Mouse (Mus musculus) urinary bladder, adult 18-20 months (tissue): ENCODE measurements around the gene Vmn1r188.
"Not testable (repeated sequence)": the region's sequence is repeated elsewhere in the genome, so short reads cannot be mapped to it uniquely, and the experiment has no call there.

Experiments
- DNase-seq, 2 experiments: peaks; one replicate each; pipeline ENCODE4 v3.0.0; 2022; ENCODE audit warnings: low spot score in 2 of 2, mixed read lengths in 2 of 2

Vmn1r188 gene

DNA sequence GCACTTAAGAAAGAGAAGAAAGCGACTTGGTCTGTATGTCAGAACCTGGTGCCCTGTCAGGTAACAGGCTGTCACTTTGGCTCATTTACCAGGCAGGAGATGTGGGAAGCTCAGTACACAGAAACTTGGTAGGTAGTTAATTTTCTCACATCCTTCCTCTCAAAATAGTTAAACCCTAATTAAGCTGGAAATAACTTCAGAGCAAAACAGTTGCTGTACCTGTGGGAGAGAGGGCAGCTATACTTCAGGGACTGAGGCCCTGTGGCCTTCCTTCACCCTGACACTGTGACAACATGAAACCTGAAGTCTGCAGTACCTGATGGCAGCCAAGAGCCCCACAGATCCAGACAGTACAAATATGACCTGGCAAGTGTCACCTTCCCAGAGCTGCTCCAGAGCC is at the start of gene Vmn1r188:
TSS of gene Vmn1r188 (plus strand) at position 301 of the 400 bp plus-strand sequence.
- not testable (repeated sequence) for DNase-seq

DNA sequence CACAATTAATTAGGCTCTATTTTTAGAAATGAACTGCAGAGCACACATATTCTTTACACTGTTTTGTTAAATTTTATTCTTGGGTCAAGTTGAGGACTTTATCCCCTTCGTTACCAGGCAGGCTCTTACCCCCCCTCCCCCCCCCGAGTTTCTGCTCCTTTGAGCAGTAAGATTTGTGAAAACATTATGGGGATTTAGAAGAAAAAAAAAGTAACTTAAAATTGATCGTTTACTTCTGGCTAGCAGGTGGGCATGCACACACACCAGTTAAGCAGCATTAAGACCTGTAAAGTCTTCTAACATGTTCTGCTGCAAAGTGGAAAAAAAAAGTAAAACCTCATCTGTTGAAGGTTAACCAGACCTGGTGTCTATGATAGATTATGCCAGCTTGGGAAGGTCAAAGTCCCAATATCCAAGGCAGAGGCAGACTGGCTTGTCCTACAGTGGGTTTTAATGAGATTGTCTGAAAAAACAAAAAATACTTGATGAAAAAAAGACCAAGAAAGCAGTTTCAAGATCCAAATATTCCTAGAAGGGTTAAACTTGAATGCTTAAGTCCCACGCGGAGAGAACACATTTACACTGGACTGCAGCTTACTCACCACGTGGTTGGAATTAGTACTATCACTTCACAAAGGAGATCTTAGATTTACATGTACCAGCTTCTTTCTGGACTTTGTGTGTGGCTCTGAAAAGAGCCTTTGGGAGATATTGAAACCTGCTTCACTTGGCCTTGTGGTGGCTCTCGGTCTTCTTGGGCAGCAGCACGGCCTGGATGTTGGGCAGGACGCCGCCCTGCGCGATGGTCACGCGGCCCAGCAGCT is 49.6 kb upstream of the Vmn1r188 start:
- no peak for DNase-seq

DNA sequence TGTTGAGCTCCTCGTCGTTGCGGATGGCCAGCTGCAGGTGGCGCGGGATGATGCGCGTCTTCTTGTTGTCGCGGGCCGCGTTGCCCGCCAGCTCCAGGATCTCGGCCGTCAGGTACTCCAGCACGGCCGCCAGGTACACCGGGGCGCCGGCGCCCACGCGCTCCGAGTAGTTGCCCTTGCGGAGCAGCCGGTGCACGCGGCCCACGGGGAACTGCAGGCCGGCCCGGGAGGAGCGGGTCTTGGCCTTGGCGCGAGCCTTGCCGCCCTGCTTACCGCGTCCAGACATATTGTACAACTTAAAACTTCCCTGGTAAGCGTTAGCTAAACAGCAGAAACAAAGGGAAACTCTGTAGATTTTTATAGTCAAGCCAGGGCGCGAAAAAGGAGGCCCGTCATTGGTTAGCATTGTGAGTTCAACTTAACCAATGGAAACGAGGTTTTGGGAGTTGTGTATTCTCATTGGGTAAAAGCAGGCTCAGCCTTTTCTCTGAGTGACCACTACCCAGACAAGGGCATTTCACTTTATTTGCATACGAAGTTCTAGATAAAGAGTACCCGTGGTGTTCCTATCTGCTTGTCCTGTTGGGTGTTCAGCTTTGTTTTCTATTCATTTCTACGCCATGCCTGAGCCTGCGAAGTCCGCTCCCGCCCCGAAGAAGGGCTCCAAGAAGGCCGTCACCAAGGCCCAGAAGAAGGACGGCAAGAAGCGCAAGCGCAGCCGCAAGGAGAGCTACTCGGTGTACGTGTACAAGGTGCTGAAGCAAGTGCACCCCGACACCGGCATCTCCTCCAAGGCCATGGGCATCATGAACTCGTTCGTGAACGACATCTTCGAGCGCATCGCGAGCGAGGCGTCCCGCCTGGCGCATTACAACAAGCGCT is 48.7 kb upstream of the Vmn1r188 start, which contains the start of the genes Hist1h2ah and Hist1h2bk:
TSS of gene Hist1h2ah (minus strand) at position 302 of the 882 bp plus-strand sequence.
TSS of gene Hist1h2bk (plus strand) at position 604 of the 882 bp plus-strand sequence.
- peak; percentile 64 to 77 for DNase-seq

DNA sequence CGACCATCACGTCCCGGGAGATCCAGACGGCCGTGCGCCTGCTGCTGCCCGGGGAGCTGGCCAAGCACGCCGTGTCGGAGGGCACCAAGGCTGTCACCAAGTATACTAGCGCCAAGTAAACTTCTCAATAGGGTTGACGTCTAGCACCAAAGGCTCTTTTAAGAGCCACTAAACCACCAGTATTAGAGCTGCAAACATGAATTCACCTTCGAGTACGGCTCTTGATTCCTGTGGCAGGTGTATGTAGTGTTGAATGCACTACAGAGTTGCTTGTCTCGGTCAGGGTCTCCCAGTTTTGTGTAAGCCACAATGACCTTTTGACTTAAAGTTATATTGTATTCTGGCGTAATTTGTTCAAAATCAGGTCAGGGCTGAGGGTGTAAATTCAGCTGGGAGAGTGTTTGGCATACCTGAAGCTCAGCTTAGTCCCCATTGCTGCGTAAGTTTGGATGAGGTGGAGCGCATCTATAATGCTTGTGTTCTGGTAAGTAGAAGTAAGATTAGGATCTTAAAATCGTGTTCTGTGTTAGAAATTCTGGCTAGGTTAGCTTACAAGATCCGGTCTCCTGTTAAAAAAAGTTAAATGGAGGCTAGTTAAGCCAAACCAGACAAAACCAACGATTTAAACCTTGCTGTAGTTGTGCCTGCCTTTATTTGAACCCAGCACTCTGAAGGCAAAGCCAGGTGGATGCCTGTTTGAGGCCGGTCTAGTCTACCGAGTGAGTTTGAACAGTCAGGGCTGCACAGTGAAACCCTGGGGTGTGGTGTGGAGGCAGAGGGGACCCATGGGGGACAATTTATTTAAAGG is 47.9 kb upstream of the Vmn1r188 start:
- no peak for DNase-seq

DNA sequence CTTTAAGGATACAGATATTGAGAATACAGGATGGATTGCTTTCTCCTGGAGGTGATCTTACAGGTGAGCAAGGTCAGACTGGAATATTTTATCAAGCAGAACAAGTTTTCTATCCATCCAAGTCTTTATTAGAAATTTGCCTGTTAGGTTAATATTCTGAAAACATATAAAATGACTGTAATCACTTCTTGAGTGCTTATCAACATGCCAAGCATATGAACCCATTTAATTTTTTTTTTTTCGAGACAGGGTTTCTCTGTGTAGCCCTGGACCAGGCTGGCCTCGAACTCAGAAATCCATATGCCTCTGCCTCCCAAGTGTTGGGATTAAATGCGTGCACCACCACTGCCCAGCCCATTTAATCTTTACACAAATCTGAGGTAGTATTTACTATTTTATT is 47.3 kb upstream of the Vmn1r188 start:
- DNase-seq, result no peak

DNA sequence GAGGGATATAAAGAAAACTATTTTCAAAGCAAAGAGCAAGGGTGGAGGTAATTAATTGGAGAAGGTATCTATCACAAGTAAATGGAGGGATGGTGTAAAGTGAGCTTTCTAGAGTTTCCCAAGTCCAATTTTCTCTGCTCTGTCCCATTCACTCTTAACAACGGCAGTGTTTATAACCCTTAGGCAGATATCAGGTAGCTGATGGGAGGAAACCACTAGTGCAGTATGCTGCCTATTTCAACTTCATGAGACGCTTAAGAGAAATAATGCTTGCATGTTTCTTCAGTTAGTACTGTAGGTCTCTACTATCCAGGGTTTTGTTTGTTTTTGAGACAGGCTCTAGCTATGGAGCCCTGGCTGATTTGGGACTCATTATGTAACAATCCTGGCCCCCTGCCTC is 46.8 kb upstream of the Vmn1r188 start:
- no peak for DNase-seq

DNA sequence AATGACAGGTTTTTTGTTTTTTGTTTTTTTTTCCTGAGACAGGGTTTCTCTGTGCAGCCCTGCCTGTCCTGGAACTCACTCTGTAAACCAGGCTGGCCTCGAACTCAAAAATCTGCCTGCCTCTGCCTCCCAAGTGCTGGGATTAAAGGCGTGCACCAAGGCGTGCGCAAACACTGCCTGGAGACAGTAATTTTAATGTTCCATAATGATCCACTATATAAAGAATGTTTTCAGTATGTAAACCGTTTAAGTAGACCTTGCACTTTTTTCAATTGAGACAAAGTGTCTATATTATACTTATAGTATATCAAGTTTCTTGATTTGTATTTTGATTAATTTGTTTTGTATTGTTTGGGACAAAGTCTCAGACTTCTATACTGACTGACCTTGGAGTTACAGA is 44.9 kb upstream of the Vmn1r188 start:
- no peak for DNase-seq

DNA sequence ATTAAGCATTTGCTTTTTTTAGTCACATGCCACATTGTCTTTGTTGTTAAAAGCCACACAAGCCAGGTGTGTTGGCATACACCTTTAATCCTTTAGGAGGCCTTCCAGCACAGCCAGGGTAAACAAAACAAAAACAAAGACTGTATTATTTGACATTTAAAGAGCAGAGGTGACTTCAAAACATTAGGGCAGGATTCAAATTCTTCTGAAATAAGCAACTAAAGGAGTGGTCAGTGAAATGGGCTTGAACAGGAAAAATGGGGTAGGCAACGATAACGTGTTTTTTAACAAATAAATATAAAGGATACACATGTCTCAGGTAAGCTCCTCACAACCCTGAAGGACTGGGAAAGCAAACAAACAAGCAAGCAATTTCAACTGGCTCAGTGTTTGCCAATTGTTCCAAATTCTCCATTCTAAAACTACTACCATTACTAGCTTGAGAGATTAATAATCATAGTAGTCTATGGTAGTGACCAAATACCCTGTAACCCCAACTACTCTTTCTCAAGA is 44.2 kb upstream of the Vmn1r188 start:
- no peak for DNase-seq

DNA sequence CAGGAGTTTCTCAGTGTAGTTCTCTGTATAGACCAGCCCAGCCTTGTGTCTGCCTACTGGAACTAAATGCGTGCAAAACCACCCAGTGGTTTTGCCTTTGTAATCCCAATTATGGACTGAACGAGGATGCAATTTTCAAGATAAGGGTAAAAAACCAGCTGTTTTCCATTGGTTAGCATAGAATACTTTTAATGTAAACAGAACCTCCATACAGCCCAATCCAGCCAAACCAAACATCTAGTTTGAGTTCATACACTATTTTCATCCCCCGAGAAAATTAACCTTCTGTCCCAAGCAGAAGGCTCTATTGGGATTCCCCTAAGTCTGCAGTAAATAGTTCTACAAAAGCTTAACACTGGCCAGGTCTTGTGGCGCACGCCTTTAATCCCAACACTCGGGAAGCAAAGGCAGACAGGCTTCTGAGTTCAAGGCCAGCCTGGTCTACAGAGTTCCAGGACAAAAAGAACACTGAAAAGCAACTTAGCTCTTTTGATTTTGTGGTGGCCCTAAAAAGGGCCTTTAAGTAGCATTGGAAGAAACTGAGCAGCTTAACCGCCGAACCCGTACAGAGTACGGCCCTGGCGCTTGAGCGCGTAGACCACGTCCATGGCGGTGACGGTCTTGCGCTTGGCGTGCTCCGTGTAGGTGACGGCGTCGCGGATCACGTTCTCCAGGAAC is 43.6 kb upstream of the Vmn1r188 start:
- no peak for DNase-seq

DNA sequence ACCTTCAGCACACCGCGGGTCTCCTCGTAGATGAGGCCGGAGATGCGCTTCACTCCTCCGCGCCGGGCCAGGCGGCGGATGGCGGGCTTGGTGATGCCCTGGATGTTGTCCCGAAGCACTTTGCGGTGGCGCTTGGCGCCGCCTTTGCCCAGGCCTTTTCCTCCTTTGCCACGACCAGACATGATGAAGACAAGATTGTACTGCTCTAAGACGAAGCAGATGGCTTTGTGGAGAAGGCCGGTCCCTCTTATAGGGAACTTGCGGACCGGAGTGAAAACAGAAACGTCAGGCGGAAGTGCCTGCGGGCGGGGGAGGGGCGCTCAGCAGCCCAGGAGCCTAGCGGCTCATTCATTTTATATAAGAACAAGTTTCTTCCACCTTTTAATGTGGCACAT is 43.1 kb upstream of the Vmn1r188 start, which contains the start of gene Hist1h4i:
TSS of gene Hist1h4i (minus strand) at position 221 of the 395 bp plus-strand sequence.
- DNase-seq, result peak; percentile 92 to 94

DNA sequence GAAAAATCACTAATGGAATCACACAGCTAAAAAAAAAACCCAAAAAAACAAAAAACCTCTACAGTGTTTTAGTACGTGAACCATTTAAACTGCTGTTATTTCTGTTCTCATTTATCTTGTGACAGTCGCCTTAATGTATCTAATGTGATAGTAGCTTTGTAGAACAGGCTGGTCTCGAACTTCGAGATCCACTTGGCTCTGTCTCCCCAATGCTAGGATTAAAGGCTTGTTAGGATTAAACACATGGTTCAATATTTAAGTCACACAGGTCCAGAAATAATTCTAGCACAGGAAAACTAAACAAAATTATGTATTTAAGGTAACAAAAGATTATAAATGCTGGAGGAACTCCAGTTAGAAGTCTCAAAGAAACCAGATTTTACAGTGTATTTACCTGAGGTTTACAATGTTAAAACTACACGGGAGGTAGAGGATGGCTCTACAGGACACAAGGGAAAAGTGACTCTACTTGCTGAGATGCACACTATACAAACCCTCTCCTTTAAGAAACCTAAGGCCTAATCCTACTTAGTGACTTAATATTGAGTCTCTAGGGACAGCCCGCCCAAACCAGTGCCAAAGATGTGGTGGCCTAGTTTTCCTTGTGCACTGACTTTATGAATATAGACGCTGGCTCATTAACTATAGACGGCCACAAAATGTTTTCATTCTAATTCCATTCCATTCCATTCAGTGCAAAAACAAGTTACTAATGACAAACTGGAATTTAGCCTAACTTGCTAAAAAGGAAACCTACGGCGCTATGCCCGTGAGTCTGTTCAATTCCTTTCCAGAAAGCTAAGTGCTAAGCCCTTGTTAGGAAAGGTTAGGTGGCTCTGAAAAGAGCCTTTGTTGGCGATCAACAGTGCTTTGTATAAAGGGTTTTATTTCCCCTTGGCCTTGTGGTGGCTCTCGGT is 42.3 kb upstream of the Vmn1r188 start:
- no peak for DNase-seq

DNA sequence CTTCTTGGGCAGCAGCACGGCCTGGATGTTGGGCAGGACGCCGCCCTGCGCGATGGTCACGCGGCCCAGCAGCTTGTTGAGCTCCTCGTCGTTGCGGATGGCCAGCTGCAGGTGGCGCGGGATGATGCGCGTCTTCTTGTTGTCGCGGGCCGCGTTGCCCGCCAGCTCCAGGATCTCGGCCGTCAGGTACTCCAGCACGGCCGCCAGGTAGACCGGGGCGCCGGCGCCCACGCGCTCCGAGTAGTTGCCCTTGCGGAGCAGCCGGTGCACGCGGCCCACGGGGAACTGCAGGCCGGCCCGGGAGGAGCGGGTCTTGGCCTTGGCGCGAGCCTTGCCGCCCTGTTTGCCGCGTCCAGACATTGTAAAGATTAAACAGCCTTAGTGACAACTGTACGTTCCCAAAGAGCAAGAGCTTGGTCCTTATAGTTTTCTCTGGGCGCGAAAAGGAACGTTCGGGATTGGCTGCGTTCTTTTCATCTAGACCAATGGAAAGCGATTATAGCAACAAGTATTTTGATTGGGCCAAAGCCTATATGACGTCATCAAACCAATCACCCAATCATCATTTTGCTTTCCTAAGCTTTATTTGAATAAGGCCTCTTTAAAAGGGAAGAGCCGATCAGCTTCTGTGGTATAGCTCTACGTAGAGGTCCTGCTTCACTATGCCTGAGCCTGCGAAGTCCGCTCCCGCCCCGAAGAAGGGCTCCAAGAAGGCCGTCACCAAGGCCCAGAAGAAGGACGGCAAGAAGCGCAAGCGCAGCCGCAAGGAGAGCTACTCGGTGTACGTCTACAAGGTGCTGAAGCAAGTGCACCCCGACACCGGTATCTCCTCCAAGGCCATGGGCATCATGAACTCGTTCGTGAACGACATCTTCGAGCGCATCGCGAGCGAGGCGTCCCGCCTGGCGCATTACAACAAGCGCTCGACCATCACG is 41.4 kb upstream of the Vmn1r188 start, which contains the start of the genes Hist1h2ag and Hist1h2bj:
TSS of gene Hist1h2ag (minus strand) at position 377 of the 935 bp plus-strand sequence.
TSS of gene Hist1h2bj (plus strand) at position 647 of the 935 bp plus-strand sequence.
- peak; percentile 73 to 84 for DNase-seq

DNA sequence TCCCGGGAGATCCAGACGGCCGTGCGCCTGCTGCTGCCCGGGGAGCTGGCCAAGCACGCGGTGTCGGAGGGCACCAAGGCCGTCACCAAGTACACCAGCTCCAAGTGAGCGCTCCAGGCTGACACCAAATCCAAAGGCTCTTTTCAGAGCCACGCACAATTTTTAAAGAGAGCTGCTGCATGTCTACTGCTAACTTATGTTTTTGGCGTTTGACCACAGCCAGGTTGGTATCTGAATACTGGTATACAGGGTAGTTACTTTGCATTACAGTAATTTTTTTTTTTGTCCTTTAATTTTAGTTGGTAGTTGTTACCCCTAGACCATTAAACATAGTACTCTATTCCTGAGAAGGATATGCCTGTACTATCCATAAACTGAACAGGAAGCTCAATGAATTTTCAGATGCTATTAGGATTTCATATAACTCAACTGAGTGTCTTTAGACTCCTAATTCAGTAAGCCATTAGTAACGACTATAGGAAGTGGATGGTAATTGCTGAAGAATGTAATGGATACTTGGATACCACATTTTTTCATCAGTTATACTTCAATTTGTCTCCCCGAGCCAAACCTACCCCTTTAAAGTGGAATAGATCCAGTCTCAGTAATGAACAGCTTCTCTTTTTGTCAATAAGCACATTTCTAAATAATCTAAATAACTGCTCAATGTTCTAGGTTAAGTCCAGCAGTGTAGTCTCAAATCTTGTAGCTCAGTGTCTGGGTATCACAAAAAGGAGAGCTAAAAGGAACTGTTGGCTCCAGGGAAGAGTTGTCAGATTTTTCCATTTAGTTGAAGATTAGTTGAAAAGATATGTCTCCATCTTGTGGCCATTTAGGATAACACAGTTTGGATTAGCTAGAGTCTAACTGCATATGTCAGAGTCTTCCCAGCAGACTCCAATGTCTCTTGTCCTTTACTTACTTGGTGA is 40.5 kb upstream of the Vmn1r188 start:
- DNase-seq, result no peak

DNA sequence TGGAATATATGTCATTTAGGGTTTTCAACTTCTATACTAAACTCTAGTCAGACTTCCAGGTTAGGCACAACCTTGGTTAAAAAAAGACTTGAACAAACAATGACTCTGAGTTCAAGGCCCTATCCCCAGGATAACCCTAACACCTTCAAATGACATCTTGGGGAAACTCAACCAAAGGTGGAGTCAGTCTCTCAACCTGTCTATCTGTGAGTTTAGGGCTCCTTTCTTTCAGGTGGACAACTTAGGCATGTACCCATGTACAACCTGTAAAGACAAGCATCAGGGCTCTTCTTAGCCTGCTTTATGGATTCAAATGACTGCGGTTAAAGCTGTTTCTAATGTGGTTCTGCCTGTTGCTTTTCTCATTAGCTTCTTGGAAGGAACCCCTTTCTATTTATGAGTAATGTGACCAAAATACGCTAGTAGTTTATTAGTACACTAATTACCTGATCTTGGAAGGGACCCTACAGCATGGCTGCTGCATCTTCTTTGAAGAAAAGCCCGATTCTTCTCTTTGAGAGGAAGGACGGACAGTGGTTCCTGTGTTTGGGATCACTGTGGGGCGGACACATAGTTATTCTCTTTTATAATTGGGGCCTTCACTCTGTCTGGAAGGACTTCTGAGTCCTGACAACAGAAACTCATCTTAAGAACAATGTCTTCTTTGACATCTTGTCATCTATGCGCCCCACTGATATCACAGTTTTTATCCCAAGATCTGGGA is 39.6 kb upstream of the Vmn1r188 start:
- no peak for DNase-seq

DNA sequence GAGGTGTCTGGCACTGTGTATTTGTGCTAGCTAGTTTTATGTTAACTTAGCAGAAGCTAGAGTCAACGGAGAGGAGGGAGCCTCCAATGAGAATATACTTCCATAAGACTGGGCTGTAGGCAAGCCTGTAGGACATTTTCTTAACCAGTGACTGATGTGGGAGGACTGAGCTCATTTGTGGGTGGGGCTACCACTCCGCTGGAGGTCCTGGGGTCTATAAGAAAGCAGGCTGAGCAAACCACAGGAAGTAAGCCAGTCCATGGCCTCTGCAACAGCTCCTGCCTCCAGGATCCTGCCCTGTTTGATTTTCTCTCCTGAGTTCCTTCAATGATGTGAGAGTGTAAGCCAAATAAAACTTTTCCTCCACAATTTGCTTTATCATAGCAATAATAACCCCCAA is 38.9 kb upstream of the Vmn1r188 start:
- no peak for DNase-seq

DNA sequence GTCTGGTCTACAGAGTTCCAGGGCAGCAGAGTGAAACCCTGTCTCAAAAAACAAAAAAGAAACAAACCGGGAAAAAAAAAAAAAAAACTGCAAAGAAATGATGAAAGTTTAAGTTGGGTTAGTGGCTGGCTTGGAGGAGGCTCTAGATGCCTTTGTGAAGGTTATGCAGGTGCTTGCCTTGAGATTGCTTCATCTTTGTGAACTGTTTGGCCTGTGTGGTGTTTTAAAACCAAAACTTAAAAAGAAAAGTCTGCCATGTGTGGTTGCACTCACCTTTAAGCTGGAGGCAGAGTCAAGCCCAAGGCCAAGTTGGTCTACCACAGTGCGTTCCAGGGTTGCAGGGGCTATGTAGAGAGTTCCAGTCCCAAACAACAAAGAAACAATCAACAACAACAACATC is 35.2 kb upstream of the Vmn1r188 start:
- no peak for DNase-seq
